Mouse (Mus musculus) small intestine, adult 2 months (tissue): ENCODE measurements around the gene Mcoln1.
A peak's percentile ranks its signal among the peaks of the same experiment; 100 is the strongest.

Experiments used
- CTCF ChIP-seq: fragments of 200-500 bp; IDR thresholded peaks from 2 replicates; pipeline ENCODE4 v1.5.1; 2012; ENCODE audit warnings: low read depth, mild to moderate bottlenecking, control low read depth, inconsistent platforms, low read length, moderate library complexity, mixed read lengths; ENCODE audit not compliant: insufficient replicate concordance, insufficient read length; ENCODE audit errors: extremely low read depth
- POLR2A ChIP-seq: fragments of 200-500 bp; IDR thresholded peaks from 2 replicates; pipeline ENCODE4 v1.6.1; 2012; ENCODE audit warnings: low read depth, mild to moderate bottlenecking, control low read depth, inconsistent platforms, low read length, moderate library complexity

DNA sequence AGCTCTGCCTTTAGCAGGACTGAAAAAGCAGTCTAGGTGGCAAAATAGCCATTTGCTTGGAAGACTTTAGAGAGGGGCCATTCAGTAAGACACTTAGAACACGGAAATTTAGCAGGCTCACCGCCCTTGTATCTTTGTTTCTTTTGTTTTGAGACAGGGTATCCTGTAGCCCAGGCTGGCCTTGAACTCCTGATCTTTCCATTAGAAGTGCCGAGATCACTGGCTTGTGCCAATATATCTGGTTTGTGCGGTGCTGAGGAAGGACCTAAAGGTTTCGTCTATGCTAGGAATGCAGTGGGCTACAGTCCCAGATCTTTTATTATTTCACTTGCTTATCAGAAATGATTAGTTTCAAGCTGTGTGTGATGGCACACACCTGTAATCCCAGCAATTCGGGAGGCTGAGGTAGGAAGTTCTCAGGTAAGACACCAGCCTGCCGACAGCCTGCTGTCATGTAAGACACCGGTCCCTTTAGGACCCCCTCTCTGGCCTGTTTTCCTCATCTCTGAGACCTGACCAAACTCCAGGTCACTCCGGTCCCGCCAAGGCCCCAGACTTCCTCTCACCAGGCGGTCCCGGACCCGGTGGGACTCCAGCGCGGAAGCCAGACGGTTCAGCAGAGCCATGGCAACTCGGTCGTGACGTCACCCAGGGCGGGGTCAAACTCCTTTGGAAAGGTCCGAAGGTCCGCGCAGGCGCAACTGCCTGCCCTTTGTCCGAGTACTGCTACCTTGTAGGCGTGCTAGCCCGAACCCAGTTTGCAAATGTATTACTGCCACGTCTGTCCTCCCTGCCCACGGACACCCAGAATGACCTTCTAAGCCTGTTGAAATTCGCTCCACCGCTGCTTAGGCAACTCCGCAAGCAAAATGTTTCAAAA is 33.0 kb upstream of the Mcoln1 start, which contains the start of gene Pex11g:
- peak; percentile 60; the same call in 1 of the 2 replicates for TF ChIP-seq POLR2A
- no peak for TF ChIP-seq CTCF
